In genomic region chr2:58589637-58590036, GRCm38 (mm10) we compare ENCODE assay signal across 9 mouse cellular contexts. TPM values are rescaled to one million over a fixed set of nuclear protein-coding genes. Genes with fewer than 3 reads are reported as not detected.
A peak's percentile ranks its signal among the peaks of the same experiment; 100 is the strongest.
DNase-seq lines count a peak whose midpoint lies in the region; ATAC-seq and TF ChIP-seq lines count a peak whose summit lies in the region.
"Had no signal": no experiment of that assay in that cellular context is flagged by ENCODE, and none has a peak within 500 bp of the region (broad histone marks: within the 10 kb centered on the region; RNA-seq: fewer than 3 reads in every experiment).

No protein-coding gene starts in this region.

- H3K27me3 ChIP-seq in Patski = no peaks in the 10 kb centered on the region
- no peaks in the 10 kb centered on the region for H3K27me3 ChIP-seq in lung, postnatal 0 days (replicated peaks; ENCODE audit: insufficient read depth, low read length)

- DNase-seq in layer of hippocampus, adult 18-20 months (ENCODE audit: low spot score in 2 of 2) = peak; percentile 48 to 74
- no peak for DNase-seq in layer of hippocampus, adult 9-10 months (ENCODE audit: low spot score)
- DNase-seq in Patski (ENCODE audit: low read depth, low spot score) = no peak
- peak; percentile 69 for DNase-seq in adrenal gland, postnatal 36 days
- DNase-seq in lung, postnatal 0 days (ENCODE audit: low spot score) = peak; percentile 93
- DNase-seq in spleen, adult 12 weeks (ENCODE audit: low spot score) = no peak
- no peak for DNase-seq in cerebellum, adult 9-10 months

- peaks cover 2% of the 10 kb centered on the region; the same call in 1 of the 2 replicates for H3K4me1 ChIP-seq in lung, postnatal 0 days (ENCODE audit: insufficient read depth, low read depth, low read length)

- WGBS in lung, postnatal 0 days = 26% methylated on average over 4 of the region's 4 CpGs

- ATAC-seq in Patski = peak; percentile 87
- ATAC-seq in lung, postnatal 0 days = peak; percentile 96

- no peaks in the 10 kb centered on the region for H3K9me3 ChIP-seq in lung, postnatal 0 days (ENCODE audit: low read length)
- H3K9me3 ChIP-seq: limb, embryonic 10.5 days; midbrain, embryonic 10.5 days had no signal

- TF ChIP-seq EP300 in lung, postnatal 0 days (IDR thresholded peaks at IDR 0.05) = peak; percentile 81

- no peak overlapping the region for H3K4me3 ChIP-seq in lung, postnatal 0 days (ENCODE audit: low read depth, low read length)
- H3K4me3 ChIP-seq: limb, embryonic 10.5 days; midbrain, embryonic 10.5 days had no signal

- no peak for TF ChIP-seq CTCF in Patski (IDR thresholded peaks at IDR 0.05)
- TF ChIP-seq CTCF in lung, postnatal 0 days (IDR thresholded peaks at IDR 0.05) = no peak

- in situ Hi-C loops in Patski (cut with MboI; ENCODE audit: low pct_unique_long_range_greater_than_20kb) = no loop called here

- CTCF ChIA-PET in Patski (lab: Charles Lee) = interaction anchor here (1.0 to 1.4 kb wide), 2 partner anchors 23 to 51 kb away, joined by 3 to 4 read pairs; partner anchors contain the start of genes Acvr1 and Upp2

- 0 out of 2 replicates have a peak overlapping the region, but pooled peaks have one; percentile 39 for H3K27ac ChIP-seq in lung, postnatal 0 days (ENCODE audit: low read length)
- H3K27ac ChIP-seq: limb, embryonic 10.5 days; midbrain, embryonic 10.5 days had no signal

- H3K36me3 ChIP-seq in lung, postnatal 0 days (ENCODE audit: insufficient read depth, low read length) = no peaks in the 10 kb centered on the region
- H3K36me3 ChIP-seq: limb, embryonic 10.5 days; midbrain, embryonic 10.5 days had no signal

- H3K4me2 ChIP-seq in lung, postnatal 0 days (replicated peaks; ENCODE audit: low read depth, low read length) = peak overlapping the region; percentile 6; the same call in 1 of the 2 replicates

- POLR2A ChIA-PET in Patski (lab: Charles Lee) = interaction anchor here (1.8 kb wide), 1 partner anchor 22 kb away, joined by 6 read pairs; no protein-coding TSS in a partner anchor

- H3K9ac ChIP-seq in lung, postnatal 0 days (replicated peaks; ENCODE audit: low read depth) = no peak overlapping the region

RNA-seq across cellular contexts. Expression of gene Upp2, which starts 22.5 kb away (rescaled TPM):
- total RNA-seq in layer of hippocampus, adult 18-20 months (2021) = 10 to 100 TPM; 31.9 to 35.6 TPM
- polyA plus RNA-seq in Patski (2021) = 3.6 TPM
- total RNA-seq in adrenal gland, postnatal 36 days (2021) = 10 to 100 TPM; 12.5 to 16.0 TPM
- polyA plus RNA-seq in lung, postnatal 0 days (2015; fragmentation: Nextera tagmentation; extraction: Ambion mirVana) = 6.4 and 10.4 TPM in 2 replicates

RNA-seq across cellular contexts. Expression of gene Acvr1, which starts 22.7 kb away (rescaled TPM):
- 10 to 100 TPM; 43.3 to 45.7 TPM for total RNA-seq in layer of hippocampus, adult 18-20 months (2021)
- polyA plus RNA-seq in Patski (2021) = 23.3 TPM
- 100 to 1,000 TPM in 1 of 2 experiments, 10 to 100 TPM in 1; 36.5 to 140 TPM for total RNA-seq in adrenal gland, postnatal 36 days (2021)
- polyA plus RNA-seq in lung, postnatal 0 days (2015; fragmentation: Nextera tagmentation; extraction: Ambion mirVana) = 5.8 and 6.0 TPM in 2 replicates

Comparison
In these comparisons a context has a peak if more than half of its experiments do, and no peak if none do; other contexts are left out.
1. DNase-seq: peak in layer of hippocampus, adult 18-20 months (2 of 2), adrenal gland, postnatal 36 days (2 of 2) and lung, postnatal 0 days (single experiment); none in layer of hippocampus, adult 9-10 months (single experiment), Patski (single experiment), spleen, adult 12 weeks (single experiment) and cerebellum, adult 9-10 months (single experiment).